ENCODE assay signal across 15 mouse cellular contexts in the genomic region with DNA sequence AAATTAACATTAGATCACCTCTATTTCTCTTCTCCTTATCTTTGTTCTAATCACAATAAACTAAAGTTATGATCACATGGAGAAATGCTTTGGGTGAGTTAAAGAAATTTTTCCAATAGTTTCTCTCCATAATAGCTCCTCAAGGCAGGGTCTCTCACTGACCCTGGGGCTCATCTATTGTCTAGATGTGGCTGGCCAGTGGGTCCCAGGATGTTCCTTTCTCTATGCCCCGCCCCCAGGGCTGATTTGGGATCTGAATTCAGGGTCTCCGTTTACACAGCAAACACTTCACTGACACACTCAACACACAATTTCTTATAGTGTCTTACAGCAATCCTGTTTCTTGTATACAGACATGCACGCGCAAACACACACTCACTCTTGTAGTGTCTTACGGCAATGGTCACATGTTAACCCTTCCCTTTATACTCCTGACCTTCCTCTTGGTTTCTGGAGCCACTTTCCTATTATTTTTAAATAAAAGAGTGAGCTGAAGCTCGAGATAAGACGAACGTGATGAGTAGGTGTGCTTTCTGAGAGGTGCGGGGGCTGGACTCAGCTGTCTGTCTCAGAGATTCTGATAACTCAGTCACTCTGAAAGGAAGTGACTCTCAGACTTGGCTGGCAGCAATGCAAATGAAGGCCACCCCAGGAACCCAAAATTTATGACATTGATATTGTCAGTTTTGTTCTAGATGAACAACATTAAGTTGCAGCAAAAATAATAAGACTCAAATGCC.
DNase-seq lines count a peak whose midpoint lies in the region; ATAC-seq lines count a peak whose summit lies in the region.
"Had no signal": no experiment of that assay in that cellular context is flagged by ENCODE, and none has a peak within 500 bp of the region (broad histone marks: within the 10 kb centered on the region; RNA-seq: fewer than 3 reads in every experiment).

No protein-coding gene starts in this region.

- H3K27ac ChIP-seq in embryonic facial prominence, embryonic 10.5 days (replicated peaks), result 0 out of 2 replicates have a peak overlapping the region, but pooled peaks have one; percentile 57
- H3K27ac ChIP-seq in hindbrain, embryonic 11.5 days (ENCODE audit: low read depth, low read length), result peak overlapping the region; percentile 92
- peak overlapping the region; percentile 87 for H3K27ac ChIP-seq in midbrain, embryonic 14.5 days (replicated peaks; ENCODE audit: low read depth, low read length)
- H3K27ac ChIP-seq: macrophage had no signal

- 0 out of 2 replicates have a peak overlapping the region, but pooled peaks have one; percentile 14 for H3K4me2 ChIP-seq in hindbrain, embryonic 11.5 days (replicated peaks; ENCODE audit: low read depth, low read length)
- H3K4me2 ChIP-seq in midbrain, embryonic 14.5 days (ENCODE audit: low read length), result no peak overlapping the region

- ATAC-seq in hindbrain, embryonic 11.5 days (ENCODE audit: low FRiP score), result 0 out of 2 replicates have a peak, but pooled peaks have one; percentile 24
- no peak; the same call in 1 of the 2 replicates for ATAC-seq in midbrain, embryonic 14.5 days (ENCODE audit: low FRiP score, low TSS enrichment)

- no peaks in the 10 kb centered on the region for H3K9me3 ChIP-seq in embryonic facial prominence, embryonic 10.5 days
- H3K9me3 ChIP-seq in hindbrain, embryonic 11.5 days (ENCODE audit: control insufficient read depth, low read length), result no peaks in the 10 kb centered on the region
- H3K9me3 ChIP-seq in midbrain, embryonic 14.5 days (ENCODE audit: control insufficient read depth, low read length), result no peaks in the 10 kb centered on the region

- 0 out of 2 replicates have a peak, but pooled peaks cover 3% of the 10 kb centered on the region for H3K36me3 ChIP-seq in embryonic facial prominence, embryonic 10.5 days (replicated peaks)
- no peaks in the 10 kb centered on the region for H3K36me3 ChIP-seq in hindbrain, embryonic 11.5 days (ENCODE audit: control insufficient read depth, insufficient read depth, low read length)
- no peaks in the 10 kb centered on the region for H3K36me3 ChIP-seq in midbrain, embryonic 14.5 days (ENCODE audit: control insufficient read depth, insufficient read depth, low read length)

- peak; percentile 36 for DNase-seq in embryo, embryonic 10.5 days (ENCODE audit: low spot score)
- DNase-seq in embryo, embryonic 10 days (ENCODE audit: low spot score), result no peak
- no peak for DNase-seq in embryonic facial prominence, embryonic 10.5 days (ENCODE audit: low spot score)
- DNase-seq in hindbrain, embryonic 11.5 days (ENCODE audit: low spot score), result peak; percentile 52
- peak; percentile 44 for DNase-seq in midbrain, embryonic 14.5 days
- DNase-seq in heart, postnatal 10 days, result no peak
- no peak for DNase-seq in cerebellum, postnatal 4 days (ENCODE audit: low spot score in 2 of 2)
- DNase-seq in urinary bladder, adult 18-20 months (ENCODE audit: low spot score in 2 of 2), result no peak
- DNase-seq: adrenal gland, postnatal 25 days; heart, adult 18-20 months; heart, postnatal 36 days; kidney, adult 11 months; kidney, postnatal 4 days; lung, adult 18-20 months had no signal

- WGBS in embryonic facial prominence, embryonic 10.5 days, result 80% methylated on average over 9 of the region's 9 CpGs
- WGBS in hindbrain, embryonic 11.5 days, result 68% methylated on average over 9 of the region's 9 CpGs
- WGBS in midbrain, embryonic 14.5 days, result 65% methylated on average over 9 of the region's 9 CpGs

- no peaks in the 10 kb centered on the region for H3K27me3 ChIP-seq in embryonic facial prominence, embryonic 10.5 days (replicated peaks; ENCODE audit: low read depth, poor library complexity, severe bottlenecking)
- H3K27me3 ChIP-seq in hindbrain, embryonic 11.5 days (ENCODE audit: control insufficient read depth, insufficient read depth, low read length), result no peaks in the 10 kb centered on the region
- H3K27me3 ChIP-seq in midbrain, embryonic 14.5 days (ENCODE audit: control insufficient read depth, insufficient read depth, low read length), result no peaks in the 10 kb centered on the region

- intact Hi-C loops in heart, postnatal 10 days (cut with DNase I), result no loop called here

- no peak overlapping the region for H3K4me3 ChIP-seq in embryonic facial prominence, embryonic 10.5 days
- H3K4me3 ChIP-seq in hindbrain, embryonic 11.5 days (ENCODE audit: low read depth, low read length), result no peak overlapping the region
- H3K4me3 ChIP-seq in midbrain, embryonic 14.5 days (replicated peaks; ENCODE audit: low read depth, low read length), result no peak overlapping the region

- H3K4me1 ChIP-seq in embryonic facial prominence, embryonic 10.5 days, result peaks cover 11% of the 10 kb centered on the region; the same call in 1 of the 2 replicates
- peaks cover 5% of the 10 kb centered on the region; the same call in 1 of the 2 replicates for H3K4me1 ChIP-seq in hindbrain, embryonic 11.5 days (replicated peaks; ENCODE audit: control insufficient read depth, insufficient read depth, low read length)
- peaks cover 34% of the 10 kb centered on the region for H3K4me1 ChIP-seq in midbrain, embryonic 14.5 days (ENCODE audit: control insufficient read depth, insufficient read depth, low read length)

- H3K9ac ChIP-seq in hindbrain, embryonic 11.5 days (ENCODE audit: low read depth, low read length), result peak overlapping the region; percentile 27; the same call in 1 of the 2 replicates
- H3K9ac ChIP-seq in midbrain, embryonic 14.5 days (replicated peaks; ENCODE audit: low read length), result no peak overlapping the region

Comparison
In these comparisons a context has a peak if more than half of its experiments do, and no peak if none do; other contexts are left out.
1. DNase-seq: peak in embryo, embryonic 10.5 days (single experiment), hindbrain, embryonic 11.5 days (single experiment) and midbrain, embryonic 14.5 days (single experiment); none in embryo, embryonic 10 days (single experiment), embryonic facial prominence, embryonic 10.5 days (single experiment), heart, postnatal 10 days (0 of 2), cerebellum, postnatal 4 days (0 of 2) and urinary bladder, adult 18-20 months (0 of 2).
2. Peak in every context shown above with its lines, with median percentiles within 50 percentile points of each other: H3K27ac ChIP-seq.